Mouse (Mus musculus) mature B cell (primary cell): ENCODE data around the gene Fam189a2.

Source experiments
- in situ Hi-C: fragments of 300-500 bp; cut with MboI; formaldehyde crosslinking; loops from 2 replicates; pipeline ENCODE4 v1.14.3; 2019

Gene Fam189a2

DNA sequence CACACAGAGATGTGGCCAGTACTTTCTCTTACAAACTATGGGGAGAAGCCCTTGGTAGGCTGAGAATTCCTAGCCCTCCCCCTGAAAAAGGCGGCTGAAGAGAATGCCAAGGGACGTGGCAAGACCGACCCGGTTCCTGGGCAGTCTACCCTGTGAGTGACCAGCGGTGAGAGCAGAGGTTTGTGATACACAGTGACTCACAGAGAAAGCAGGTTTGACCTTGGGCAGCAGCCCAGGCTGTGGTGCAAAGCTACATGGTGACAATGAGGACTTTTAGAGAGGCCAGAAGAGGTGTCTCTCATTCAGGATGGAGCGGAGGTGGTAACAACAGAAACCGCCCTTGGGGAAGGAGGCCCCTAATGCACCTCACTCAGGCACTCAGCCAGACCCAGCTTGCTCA is 59.4 kb downstream of the Fam189a2 start:
- in situ Hi-C loops: no loop called here

DNA sequence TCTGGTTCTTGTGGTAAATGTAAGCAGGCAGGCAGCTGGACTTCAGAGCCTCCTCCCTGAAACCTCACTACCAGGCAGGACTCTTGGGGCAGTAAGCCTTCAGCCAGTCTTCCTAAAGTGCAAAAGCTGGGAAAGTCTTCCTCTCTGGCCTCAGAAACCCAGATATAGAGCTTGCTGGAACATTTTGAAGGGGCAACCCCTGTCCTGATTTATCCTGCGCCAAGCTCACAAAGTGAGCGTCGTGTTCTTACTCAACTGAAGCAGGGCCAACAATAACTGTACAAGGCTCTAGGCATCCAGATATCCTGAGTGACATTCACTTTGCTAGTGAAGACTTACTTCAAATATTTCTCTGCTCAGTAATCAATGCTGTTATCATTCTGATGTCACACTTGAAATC is 60.4 kb downstream of the Fam189a2 start:
- in situ Hi-C loops: no loop called here

DNA sequence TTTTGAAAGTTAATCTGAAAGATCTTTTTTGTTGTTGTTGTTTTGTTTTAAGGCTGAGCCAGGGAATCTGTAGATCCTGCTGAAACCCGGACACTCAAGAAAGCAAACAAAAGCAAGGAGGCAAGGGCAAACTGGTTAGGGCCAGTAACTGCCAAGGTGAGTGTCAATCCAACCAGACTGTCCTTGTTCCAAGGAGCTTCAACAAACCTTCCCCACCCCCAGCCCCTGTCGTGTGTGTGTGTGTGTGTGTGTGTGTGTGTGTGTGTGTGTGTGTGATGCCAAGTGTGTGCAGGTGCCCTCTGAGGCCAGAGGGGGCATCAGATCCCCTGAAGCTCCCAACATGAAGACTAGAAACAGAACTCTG is 62.0 kb downstream of the Fam189a2 start:
- in situ Hi-C loops: no loop called here

DNA sequence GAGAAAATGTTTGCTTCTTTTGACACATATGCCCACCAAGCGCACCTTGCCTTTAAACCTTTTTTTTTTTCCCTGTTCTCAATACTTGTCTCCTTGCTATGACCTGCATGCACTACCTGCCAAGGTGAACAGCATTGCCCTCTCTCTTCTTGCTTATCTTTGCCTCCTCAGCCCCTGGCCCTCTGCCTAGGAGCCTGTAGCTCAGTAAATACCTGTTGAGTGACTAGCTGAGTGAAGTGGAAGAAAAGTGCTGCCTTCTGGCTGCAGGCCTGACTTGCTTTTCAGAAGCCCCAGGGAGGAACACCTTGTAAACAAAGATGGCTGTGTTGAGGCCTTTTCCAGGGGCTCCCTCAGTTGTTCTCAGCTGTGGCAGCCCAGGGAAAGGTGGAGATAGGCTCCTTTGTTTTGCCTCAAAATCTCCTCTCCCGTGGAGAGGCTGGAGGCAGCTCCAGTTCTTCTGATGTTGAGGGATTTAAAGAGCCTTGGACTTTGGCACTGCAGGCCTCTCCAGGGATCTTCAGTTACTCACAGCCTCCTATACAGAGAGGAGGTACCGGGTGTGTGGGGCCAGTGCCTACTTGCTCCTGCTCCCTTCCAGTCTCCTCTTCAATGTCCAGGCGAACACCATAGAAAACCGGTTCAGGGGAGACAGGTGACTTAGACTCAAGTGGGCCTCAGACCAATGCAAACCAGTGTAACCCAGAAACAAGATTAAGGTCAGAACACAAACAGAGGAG is 62.5 kb downstream of the Fam189a2 start:
- in situ Hi-C loops: no loop called here

DNA sequence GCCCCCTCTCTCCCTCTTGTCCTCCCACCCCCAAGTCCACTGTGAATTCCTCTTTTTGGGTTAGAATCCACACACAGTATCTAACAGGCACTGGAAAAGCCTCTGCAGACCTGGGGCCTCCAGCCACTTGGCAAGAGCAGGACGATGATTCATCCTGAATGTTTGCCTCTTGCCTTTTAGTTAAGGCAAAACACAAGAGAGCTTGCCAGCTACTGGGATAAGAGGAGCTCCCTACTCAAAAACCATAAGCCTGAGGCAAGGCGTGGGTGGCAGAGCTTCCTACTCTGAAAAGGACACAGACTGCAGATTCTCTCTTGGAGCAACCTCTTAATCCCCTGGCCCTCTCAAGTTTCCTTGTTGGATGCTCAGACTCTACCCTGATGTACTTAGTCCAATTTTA is 63.7 kb downstream of the Fam189a2 start:
- in situ Hi-C loops: no loop called here

DNA sequence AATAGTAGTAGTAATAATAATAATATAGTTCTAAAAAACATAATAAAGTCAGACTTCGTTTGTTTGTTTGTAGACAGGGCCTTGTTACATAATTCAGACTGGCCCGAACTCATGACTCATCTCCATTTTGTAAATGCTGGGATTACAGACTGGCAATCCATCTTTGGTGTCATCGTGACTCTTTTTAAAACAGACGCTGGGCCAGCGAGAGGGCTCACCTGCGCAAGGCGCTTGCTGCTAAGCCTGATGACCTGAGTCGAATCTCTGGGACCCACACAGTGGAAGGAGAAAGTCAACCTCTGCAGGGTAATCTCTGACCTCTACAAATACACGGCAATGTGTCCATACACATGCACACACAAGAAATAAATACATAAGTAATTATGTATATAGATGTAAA is 64.4 kb downstream of the Fam189a2 start:
- in situ Hi-C loops: no loop called here

DNA sequence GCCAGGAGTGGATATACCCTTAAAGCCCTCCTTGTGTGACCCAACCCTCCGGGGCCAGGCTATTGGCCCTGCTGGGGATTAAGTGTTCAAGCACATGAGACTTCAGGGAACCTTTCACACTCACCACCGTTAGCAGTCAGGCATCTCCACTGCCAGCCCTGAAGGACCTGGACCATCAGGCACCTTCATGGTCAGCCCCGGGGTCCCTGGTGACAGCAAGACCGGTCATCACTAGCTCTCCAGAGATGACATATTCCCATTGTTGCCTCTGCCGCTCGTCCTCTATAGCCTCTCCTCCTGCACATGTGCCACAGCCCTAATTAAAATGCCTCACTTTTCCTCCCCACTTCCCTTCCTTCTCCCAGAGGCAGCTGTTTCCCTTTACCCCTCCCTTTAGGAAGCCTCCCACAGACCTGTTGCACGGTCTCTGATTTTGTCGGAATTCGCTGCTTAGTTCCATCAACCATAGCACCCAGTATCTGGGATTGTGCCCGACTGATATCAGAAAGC is 66.4 kb downstream of the Fam189a2 start:
- in situ Hi-C loops: no loop called here

DNA sequence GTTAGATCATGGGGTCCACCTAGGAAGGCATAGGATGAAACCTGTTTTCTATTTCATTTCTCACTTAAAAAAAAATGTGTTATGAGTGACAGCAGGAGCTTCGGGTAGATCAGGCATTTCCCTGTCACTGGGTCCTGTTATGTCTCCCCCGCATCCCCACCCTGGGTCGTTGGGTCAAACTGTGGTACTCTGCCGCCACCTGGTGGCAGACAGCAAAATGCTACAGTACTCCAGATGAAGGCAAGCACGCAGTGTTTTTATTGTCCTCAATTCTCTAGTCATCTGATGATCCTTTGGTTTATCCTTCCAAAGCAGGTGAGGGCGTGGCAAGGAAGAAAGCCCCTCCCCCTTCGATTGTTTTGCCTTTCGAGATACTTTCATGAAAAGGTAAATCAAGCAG is 69.3 kb downstream of the Fam189a2 start:
- in situ Hi-C loops: no loop called here

DNA sequence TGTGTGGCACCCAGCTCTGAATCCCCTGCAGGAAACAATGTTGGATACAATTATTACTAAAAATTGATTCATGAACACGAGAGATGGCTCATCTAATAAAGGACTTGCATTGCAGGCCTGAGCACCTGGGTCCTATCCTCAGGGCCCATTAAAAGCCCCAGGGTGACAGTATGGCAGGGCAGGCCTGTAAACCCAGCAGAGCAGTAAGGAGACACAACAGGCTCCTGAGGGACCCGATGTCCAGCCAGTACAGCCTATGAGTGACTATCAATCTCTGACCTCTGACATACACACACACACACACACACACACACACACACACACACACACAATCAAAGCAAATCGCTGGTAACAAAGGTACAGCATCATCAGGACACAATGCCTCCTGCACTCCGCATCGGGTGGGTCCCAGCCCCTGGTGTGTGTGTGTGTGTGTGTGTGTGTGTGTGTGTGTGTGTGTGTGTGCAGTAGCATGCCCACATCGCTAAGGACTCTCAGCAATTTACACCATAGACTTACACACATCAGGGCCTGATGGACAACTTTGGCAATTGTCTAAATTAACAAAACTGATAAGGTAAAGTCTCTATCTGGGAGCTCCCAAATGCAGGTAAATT is 69.9 kb downstream of the Fam189a2 start:
- in situ Hi-C loops: no loop called here

DNA sequence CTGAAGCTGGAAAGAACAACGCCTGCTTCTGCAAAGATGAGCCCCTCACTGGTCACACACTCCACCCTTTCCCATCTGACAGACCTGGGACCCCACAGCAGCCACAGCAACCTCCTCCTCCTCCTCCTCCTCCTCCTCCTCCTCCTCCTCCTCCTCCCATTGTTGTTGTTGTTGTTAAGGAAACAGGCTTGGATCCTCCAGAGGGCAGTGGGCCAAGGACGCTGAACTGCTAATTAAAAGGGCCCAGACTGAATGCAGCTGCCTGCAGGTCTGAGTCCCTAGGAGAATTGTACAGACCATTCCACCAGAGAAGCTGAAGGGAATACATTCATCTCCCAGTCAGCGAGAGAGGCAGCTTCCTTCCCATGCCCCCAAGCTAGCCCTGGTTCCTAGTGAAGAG is 70.5 kb downstream of the Fam189a2 start:
- in situ Hi-C loops: no loop called here

DNA sequence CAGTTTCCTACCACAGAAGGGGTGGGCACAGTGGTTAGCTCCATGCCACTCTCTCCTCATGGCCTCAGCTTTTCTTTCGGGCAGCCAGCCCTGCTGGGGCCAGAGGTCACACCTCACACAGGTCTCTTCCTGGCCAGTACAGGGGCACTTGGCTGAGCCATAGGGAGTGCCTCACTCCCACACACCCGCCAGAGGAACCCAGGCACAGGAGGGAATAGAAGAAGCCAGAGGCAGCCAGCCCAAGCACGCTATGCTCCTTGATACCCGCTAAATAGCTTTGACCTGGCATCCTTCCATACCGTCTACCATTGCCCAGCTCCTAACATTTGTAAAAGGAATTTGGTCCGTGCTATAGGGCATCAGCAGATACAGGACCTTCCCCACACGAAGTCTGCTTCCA is 70.9 kb downstream of the Fam189a2 start:
- in situ Hi-C loops: no loop called here

DNA sequence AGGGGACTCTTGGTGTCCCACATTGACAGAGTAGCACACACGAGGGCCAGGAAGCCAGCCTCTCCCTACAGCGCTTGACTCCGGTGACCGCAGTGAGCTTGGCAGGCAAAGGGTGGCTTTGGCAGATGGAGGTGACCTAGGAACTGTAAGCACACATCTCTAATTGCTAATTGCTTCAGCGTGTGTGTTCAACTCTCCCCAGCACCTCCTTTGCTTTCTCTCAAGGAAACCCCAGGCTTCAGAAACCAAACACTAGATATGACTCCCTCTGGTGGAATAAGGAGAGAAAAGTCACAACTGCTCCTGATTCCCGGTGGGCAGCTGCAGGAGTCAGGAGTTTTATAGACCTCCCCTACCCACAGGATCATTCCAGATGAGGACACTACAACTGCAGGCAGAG is 71.9 kb downstream of the Fam189a2 start:
- in situ Hi-C loops: no loop called here

DNA sequence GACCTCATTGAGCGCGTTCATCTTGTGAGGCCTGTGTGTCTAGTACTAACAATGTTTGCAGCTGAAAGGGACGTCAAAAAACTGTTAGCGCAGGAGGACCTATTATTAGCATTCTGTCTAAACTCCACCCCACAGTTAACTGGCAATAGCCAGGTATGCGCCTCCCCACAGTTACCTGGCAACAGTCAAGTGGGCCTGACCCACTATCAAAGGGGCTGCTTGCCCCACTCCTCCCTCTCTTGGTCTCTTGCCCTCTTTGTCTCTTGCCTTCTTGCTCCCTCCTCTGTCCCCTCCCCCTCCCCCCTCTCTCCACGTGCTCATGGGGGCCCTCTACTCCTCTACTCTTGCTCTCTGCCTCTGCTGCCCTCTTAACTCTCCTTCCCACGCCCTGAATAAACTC is 73.3 kb downstream of the Fam189a2 start:
- in situ Hi-C loops: no loop called here

DNA sequence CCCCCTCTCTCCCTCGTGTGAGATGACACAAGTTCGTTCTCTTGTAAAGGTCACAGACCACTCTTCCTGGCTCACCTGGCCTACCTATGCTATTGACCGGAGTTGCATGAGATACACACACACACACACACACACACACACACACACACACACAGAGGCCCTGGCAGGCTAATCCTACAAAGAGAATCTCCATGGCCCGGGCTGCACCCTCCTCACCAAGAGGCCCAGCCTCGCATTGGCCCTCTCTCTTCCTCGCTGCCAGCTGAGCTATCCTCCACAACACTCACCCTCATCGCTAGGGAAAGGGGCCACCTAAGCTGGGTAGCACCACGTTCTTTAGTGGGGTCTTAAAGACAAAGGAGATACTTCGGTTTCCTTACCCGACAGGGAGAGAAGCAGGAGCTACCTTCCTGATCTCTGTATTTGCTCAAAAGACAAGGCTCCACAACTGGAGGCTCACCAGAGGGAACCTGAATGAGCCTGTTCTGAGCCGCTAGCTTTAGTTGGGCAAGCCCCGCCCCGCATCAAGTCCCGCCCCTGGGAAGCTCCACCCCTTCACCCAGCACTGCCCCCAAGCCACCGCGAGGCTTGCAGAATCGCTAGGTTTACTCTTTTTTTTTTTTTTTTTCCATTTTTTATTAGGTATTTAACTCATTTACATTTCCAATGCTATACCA is 74.4 kb downstream of the Fam189a2 start:
- in situ Hi-C loops: no loop called here

DNA sequence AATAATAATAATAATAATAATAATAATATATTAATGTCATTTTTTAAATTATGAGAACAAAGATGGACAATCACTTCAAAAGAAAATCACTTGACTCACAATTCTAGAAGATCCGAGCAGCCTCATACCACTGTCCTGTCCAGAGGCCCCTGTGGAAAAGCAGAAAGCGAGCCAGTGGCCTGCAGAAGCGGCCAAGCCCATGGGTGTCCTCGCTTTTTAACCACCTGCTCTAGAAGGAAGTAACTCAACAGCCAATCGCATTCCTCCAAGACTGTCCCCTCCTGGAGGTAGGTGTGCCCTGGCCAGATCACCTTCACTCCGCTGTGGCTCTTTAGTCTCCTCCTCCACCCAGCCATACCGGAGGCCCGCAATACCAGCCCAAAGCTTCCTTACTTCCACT is 75.4 kb downstream of the Fam189a2 start:
- in situ Hi-C loops: no loop called here

DNA sequence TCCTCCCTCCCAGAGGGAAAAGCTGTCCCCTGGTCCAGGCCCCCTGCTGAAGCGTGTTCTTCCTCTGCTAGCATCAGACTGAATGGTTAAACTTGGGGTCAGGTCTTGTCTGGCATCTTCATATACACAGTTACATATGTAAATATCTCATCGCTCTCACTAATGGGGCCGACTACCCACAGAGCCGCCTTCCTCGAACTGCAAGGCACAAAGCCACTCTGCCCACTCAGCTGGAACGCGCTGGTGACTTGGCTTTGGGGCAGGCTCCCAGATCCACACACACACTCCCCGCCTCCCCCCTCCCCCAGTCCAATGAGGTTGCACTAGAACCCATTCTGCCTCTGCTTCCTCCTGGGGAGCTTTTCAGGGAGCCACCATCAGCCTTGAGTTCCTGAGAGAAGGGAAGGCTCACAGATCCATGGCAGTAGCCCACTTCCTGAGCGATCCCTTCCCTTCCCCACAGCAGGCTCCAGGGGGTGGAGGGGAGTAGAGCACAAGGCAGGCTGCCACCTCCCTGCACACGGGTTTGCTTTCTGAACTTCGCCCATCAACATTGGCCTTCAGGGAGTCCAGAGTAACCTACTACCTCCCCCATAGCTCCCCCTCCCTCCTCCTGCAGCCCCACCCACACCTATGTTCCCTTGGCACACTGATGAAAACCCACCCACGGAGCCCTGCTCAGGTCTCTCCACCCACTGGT is 82.4 kb downstream of the Fam189a2 start:
- in situ Hi-C loops: no loop called here

DNA sequence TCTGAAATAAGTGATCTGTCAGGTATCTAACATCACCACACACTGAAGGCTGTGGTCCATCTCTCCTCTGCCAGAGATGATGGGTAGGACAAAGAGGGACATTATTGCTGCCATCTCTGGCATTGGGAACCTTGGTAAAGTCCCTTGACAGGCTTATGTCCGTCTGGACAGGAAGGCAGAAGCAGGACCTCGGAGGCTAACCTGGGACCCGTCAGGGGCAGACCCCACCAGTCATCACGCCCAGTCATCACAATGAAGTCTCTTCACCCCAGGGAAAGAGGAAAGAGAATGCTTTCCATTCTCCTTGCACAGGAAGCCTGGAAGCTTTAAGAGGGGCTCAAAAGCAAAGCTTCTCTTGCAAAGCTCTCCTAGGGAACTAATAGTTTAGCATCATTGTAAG is 82.9 kb downstream of the Fam189a2 start:
- in situ Hi-C loops: no loop called here

DNA sequence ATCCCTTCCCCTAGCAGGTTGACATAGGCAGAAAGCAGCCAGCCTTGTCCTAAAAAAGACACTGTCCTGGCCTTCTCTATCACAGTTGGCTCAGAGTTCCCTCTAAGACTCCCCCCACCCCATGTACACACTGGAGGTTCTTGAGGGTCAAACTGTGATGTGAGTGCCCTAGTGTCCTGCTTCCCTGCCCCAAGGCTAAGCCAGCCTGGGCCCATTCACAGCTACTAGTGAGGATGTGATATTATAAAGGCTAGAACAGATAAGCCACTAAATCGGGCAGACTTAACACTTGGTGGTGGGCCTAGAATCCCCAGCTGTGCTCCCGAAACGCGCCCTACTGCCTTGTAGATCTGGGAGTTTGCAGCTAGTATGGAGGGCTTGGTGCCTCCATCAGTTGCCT is 84.1 kb downstream of the Fam189a2 start:
- in situ Hi-C loops: no loop called here

DNA sequence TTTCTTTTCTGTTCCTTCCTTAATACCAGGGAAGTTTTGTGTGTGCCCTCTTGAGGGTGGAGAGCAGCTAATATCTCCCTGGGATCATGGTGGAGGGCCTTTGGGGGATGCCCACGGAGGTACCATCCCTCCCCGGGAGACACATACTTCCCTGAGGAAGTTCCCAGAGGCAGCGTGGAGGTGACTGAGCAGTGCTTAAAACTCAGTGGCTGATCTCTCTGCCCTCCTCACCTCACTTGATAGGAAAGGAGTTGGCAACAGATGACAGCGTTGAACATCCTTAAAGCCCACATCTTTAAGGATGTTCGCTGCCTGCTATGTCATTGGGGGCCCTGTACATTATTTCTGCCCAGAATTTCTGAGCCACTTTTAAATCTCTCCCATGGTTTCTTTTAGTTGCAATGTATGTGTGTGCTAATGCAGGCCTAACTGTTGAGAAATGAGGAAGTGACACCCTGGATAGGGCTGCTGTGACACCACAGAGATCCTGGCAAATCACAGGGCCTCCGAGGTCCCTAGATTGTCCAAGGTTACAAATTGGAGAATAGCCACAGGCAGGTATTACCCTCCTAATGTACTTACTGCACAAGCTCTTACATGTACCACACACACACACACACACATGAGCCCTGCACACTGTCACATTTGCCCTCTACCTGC is 84.7 kb downstream of the Fam189a2 start:
- in situ Hi-C loops: no loop called here

DNA sequence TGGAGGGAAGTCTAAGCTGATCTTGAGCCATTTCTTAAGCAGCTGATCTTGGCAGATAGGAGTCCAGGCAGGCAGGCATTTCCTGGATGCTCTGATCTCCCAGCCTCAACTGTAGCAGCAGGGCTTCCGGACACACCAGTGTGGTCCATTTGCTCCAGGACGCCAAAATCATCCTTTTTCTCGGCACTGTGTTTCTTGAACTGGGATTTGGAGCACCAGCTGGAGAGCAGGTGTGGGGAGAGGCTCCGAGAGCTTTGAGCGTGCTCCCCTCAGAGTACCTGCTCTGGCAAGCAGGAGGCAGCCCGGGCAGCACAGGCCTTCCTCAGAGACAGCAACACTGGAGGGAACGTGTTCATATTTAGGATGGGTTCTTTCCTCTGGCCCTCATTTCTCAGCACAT is 87.9 kb downstream of the Fam189a2 start:
- in situ Hi-C loops: no loop called here

DNA sequence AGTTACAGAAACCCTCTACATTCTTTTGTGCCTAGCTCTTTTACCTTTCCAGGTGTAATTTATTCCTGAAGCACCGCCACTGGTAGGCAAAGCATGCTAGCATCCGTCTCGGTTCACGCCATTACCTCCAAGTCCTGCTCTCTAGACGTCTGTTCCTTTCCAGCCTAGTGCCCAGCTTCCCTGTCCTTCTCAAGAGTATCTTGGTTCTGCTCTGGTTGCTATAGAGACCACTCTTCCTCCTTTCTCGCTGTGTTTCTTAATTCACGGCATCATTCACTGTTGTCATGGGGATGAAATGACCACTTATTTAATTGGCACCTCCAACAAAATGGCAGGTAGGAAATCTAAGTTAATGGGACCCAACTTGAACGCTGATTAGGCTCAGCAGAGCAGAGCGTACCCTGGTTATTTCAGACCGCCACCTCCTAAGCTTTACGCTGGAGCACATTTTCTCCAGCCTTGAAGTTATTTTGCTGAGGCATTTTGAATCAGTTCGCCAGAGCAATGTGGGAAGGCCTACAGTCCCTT is 89.3 kb downstream of the Fam189a2 start:
- in situ Hi-C loops: no loop called here

DNA sequence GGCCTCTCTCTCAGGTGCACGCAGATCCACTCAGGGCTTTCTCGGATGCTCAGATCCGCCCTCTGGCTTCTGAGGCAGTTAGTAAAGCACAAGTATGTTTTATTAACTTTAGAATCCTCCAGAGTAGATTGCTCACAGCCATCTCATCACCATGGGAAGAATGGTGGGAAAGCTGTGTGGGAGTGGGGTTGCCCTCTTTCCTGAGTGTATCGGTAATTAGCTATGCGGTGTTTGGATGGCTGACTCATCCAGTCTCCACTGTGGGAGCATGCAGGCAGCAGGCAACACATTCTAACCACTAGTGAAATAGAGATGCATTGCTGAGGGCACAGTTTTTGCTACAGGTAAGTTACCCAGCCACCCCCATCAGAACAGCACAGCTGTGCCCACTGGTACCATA is 100.0 kb downstream of the Fam189a2 start:
- in situ Hi-C loops: no loop called here
